Mouse (Mus musculus) testis, adult 10 weeks (tissue): Measurements from ENCODE around the gene Zfp874b. TPM values are rescaled to one million over a fixed set of nuclear protein-coding genes. Genes with fewer than 3 reads are reported as not detected.

Experiments
- polyA plus RNA-seq: library from polyadenylated mRNA; stranded (reverse); fragments of 350-450 nt; fragmentation: Illumina TruSeq; extraction: RNeasy Lipid Tissue Mini Kit (QIAGEN cat#74804); gene quantifications from one replicate; pipeline ENCODE4 v1.2.3, GENCODE M21; 2014; ENCODE audit warnings: low read depth, low replicate concordance

The Zfp874b gene
- polyA plus RNA-seq = 4.4 TPM

GRCm38 (mm10) chr13:67483625-67484423 is at the start of gene Zfp874b:
Zfp874b (minus strand) TSS chr13:67484258.

GRCm38 (mm10) chr13:67525753-67526410 is 41.8 kb upstream of the Zfp874b start, which contains the start of the genes Gm26965 and Zfp87:
Gm26965 (minus strand) TSS chr13:67526151.
Zfp87 (minus strand) TSS chr13:67526177.

GRCm38 (mm10) chr13:67500084-67500719 is 16.1 kb upstream of the Zfp874b start, which contains the start of gene Zfp58:
Zfp58 (minus strand) TSS chr13:67500555.

GRCm38 (mm10) chr13:67451172-67452020 is 32.7 kb downstream of the Zfp874b start, which contains the start of gene Zfp874a:
Zfp874a (minus strand) TSS chr13:67451624.

Other genes starting within 250 kb of the Zfp874b start
- gene Zfp458, start 205.8 kb downstream of the Zfp874b start, polyA plus RNA-seq = 35.9 TPM
- 1.3 TPM for gene Zfp457, start 177.8 kb downstream of the Zfp874b start, polyA plus RNA-seq
- 10.1 TPM for gene Zfp595, start 151.7 kb downstream of the Zfp874b start, polyA plus RNA-seq
- 2.2 TPM for gene Gm28044, start 123.7 kb downstream of the Zfp874b start, polyA plus RNA-seq
- 5.3 TPM for gene Zfp953, start 123.7 kb downstream of the Zfp874b start, polyA plus RNA-seq
- 0.48 TPM for gene Gm28041, start 108.5 kb downstream of the Zfp874b start, polyA plus RNA-seq
- gene Zfp456, start 108.4 kb downstream of the Zfp874b start, polyA plus RNA-seq = 1.2 TPM
- 2.6 TPM for gene Zfp429, start 84.4 kb downstream of the Zfp874b start, polyA plus RNA-seq
- gene Zfp459, start 62.8 kb downstream of the Zfp874b start, polyA plus RNA-seq = 1.3 TPM
- 8.6 TPM for gene Zfp874a, start 32.6 kb downstream of the Zfp874b start, polyA plus RNA-seq
- 52.5 TPM for gene Zfp58, start 16.3 kb upstream of the Zfp874b start, polyA plus RNA-seq
- not detected for gene Gm26965, start 41.9 kb upstream of the Zfp874b start, polyA plus RNA-seq
- 31.5 TPM for gene Zfp87, start 41.9 kb upstream of the Zfp874b start, polyA plus RNA-seq
- 32.6 TPM for gene Zfp748, start 69.6 kb upstream of the Zfp874b start, polyA plus RNA-seq
- 11.3 TPM for gene Zfp729b, start 125.4 kb upstream of the Zfp874b start, polyA plus RNA-seq
- not detected for gene Gm49345, start 153.5 kb upstream of the Zfp874b start, polyA plus RNA-seq
- 4.5 TPM for gene Zfp729a, start 153.5 kb upstream of the Zfp874b start, polyA plus RNA-seq
- 11.4 TPM for gene Zfp738, start 202.8 kb upstream of the Zfp874b start, polyA plus RNA-seq
- 19.5 TPM for gene Zfp65, start 244.9 kb upstream of the Zfp874b start, polyA plus RNA-seq